Mouse (Mus musculus) liver, adult 2 months (tissue): ENCODE data around the gene Gmfb. TPM values are rescaled to one million over a fixed set of nuclear protein-coding genes. Genes with fewer than 3 reads are reported as not detected.
A peak's percentile ranks its signal among the peaks of the same experiment; 100 is the strongest.

ENCODE experiments used
- DNase-seq: peaks from one replicate; pipeline ENCODE4 v3.0.0-alpha.2; 2011; ENCODE audit warnings: low read depth, low spot score; ENCODE audit errors: extremely low read depth
- H3K27ac ChIP-seq: fragments of 200-500 bp; replicated peaks from 2 replicates; pipeline ENCODE4 v1.5.1; 2012; ENCODE audit warnings: low read depth, mild to moderate bottlenecking, control low read depth, inconsistent platforms, low read length; ENCODE audit not compliant: insufficient read depth
- H3K27me3 ChIP-seq: fragments of 200-500 bp; 2 replicates; pipeline ENCODE4 v1.6.1; 2012; ENCODE audit warnings: mild to moderate bottlenecking, moderate library complexity, low read length, inconsistent platforms; ENCODE audit not compliant: control insufficient read depth, insufficient read depth
- H3K36me3 ChIP-seq: fragments of 200-500 bp; 2 replicates; pipeline ENCODE4 v1.6.1; 2012; ENCODE audit warnings: low read length, inconsistent platforms; ENCODE audit not compliant: control insufficient read depth, insufficient read depth
- H3K4me1 ChIP-seq: fragments of 200-500 bp; 2 replicates; pipeline ENCODE4 v1.6.1; 2011; ENCODE audit warnings: low read length; ENCODE audit not compliant: control insufficient read depth, insufficient read depth
- H3K4me3 ChIP-seq: fragments of 200-500 bp; 2 replicates; pipeline ENCODE4 v1.5.1; 2011; ENCODE audit warnings: low read depth, mild to moderate bottlenecking, control low read depth, low read length, moderate library complexity; ENCODE audit not compliant: insufficient read depth
- H3K79me2 ChIP-seq: fragments of 200-500 bp; 2 replicates; pipeline ENCODE4 v1.6.1; 2012; ENCODE audit warnings: inconsistent platforms, mild to moderate bottlenecking, low read length, moderate library complexity; ENCODE audit not compliant: control insufficient read depth, insufficient read depth
- H3K9ac ChIP-seq: fragments of 200-500 bp; 2 replicates; pipeline ENCODE4 v1.6.1; 2012; ENCODE audit warnings: low read depth, mild to moderate bottlenecking, control low read depth, inconsistent platforms, low read length
- CTCF ChIP-seq: fragments of 200-500 bp; IDR thresholded peaks from 2 replicates; pipeline ENCODE4 v1.5.1; 2011; ENCODE audit warnings: low read depth, low read length, control low read depth
- POLR2A ChIP-seq: fragments of 200-500 bp; IDR thresholded peaks from 2 replicates; pipeline ENCODE4 v1.6.1; 2011; ENCODE audit warnings: low read length, control low read depth; ENCODE audit not compliant: insufficient read depth; ENCODE audit errors: extremely low read depth
- WGBS: fragments of 180-500 bp; shearing (Covaris S2); methylation state at CpG from one replicate; pipeline ENCODE4 v1.1.7; 2018; 5-methylcytosine and 5-hydroxymethylcytosine counted together
- polyA plus RNA-seq: library from polyadenylated mRNA; depleted of rRNA; stranded (reverse); fragments of >200 nt; gene quantifications from 2 replicates; pipeline ENCODE4 v1.2.3, GENCODE M21; 2012
- total RNA-seq: library from RNA; depleted of rRNA; stranded (reverse); fragments of >200 nt; gene quantifications from 2 replicates; pipeline ENCODE4 v1.2.3, GENCODE M21; 2014

Gene Gmfb
- total and polyA plus RNA-seq, 2 experiments = 3.6 to 27.2 TPM

DNA sequence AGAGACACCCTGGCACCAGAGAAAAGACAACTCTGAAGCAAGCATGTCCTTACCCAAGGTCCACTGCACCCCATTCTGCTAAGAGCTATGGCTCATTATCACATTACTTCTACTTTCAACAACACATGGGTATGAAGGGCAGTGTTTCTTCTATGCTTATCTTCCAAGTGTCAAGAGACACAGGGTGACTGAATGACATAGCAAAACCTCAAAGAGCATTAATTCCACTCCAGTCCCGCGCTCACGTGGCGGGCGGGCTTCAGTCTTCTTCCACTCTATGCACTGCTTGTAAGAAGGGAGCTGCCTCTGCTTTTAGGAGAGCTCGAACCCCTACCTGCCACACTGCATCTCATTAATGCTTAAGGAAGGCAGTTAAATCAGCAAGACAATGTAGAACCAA is 6.4 kb downstream of the Gmfb start:
- TF ChIP-seq CTCF = no peak
- TF ChIP-seq POLR2A = no peak
- Histone ChIP-seq H3K4me1 (peaks cover 9% of the 10 kb centered on the region), H3K27me3 (no peaks in the 10 kb centered on the region), H3K36me3 (peaks cover 33% of the 10 kb centered on the region), H3K4me3 (no peak overlapping the region), H3K79me2 (peaks cover 14% of the 10 kb centered on the region; the same call in 1 of the 2 replicates), H3K27ac (no peak overlapping the region), H3K9ac (no peak overlapping the region)
- WGBS = 91% methylated on average over 6 of the region's 6 CpGs
- DNase-seq = no peak

DNA sequence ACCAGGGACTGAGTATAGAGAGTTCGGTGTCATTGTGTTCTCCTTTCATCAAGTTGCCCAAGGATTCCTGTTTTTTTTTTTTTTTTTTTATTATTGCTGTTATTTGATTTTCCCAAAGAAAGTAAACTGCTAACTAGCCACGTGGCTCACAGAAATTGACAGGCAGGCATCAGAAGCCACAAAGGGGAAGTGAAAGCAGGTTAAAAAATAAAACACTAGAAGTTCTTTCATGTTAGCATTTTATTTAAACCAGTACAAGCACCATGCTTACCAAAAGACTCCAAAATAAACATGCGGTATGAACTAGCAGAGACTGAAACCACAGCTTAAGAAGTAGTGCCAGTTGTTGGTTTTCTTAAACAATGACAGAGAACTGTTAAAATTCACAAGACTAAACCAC is 14.1 kb downstream of the Gmfb start:
- Histone ChIP-seq H3K36me3 (peaks cover 27% of the 10 kb centered on the region), H3K4me1 (peaks cover 4% of the 10 kb centered on the region; the same call in 1 of the 2 replicates), H3K4me3 (no peak overlapping the region), H3K9ac (no peak overlapping the region), H3K27me3 (no peaks in the 10 kb centered on the region), H3K79me2 (no peaks in the 10 kb centered on the region), H3K27ac (no peak overlapping the region)
- 54% methylated on average over 3 of the region's 3 CpGs for WGBS
- TF ChIP-seq CTCF = no peak
- no peak for TF ChIP-seq POLR2A
- no peak for DNase-seq

DNA sequence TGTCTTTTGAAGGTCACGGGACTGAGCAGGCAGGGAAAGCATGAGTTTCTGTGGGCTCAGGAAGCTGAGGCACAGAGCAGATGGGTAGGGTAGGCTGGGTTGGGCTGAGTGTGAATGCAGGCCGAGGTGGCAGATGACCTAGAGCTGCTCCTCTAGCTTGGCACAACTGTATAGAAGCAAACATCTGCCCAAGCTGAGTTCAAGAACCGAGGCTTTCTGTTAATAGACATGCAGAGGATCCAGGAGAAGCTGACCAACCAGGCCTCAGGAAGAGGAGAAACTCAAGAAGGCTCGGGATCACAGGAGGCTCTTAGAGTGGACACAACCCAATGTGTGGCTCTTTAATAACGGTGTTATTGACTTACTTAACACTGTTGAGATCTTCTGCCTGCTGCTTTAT is 15.9 kb downstream of the Gmfb start:
- no peaks in the 10 kb centered on the region for H3K27me3 ChIP-seq
- WGBS = 81% methylated on average over 5 of the region's 5 CpGs
- peaks cover 4% of the 10 kb centered on the region; the same call in 1 of the 2 replicates for H3K4me1 ChIP-seq
- TF ChIP-seq CTCF (no peak), POLR2A (no peak)
- H3K36me3 ChIP-seq = peaks cover 19% of the 10 kb centered on the region
- H3K27ac ChIP-seq = no peak overlapping the region
- DNase-seq = no peak
- H3K4me3 ChIP-seq = no peak overlapping the region
- no peak overlapping the region for H3K9ac ChIP-seq
- H3K79me2 ChIP-seq = no peaks in the 10 kb centered on the region

DNA sequence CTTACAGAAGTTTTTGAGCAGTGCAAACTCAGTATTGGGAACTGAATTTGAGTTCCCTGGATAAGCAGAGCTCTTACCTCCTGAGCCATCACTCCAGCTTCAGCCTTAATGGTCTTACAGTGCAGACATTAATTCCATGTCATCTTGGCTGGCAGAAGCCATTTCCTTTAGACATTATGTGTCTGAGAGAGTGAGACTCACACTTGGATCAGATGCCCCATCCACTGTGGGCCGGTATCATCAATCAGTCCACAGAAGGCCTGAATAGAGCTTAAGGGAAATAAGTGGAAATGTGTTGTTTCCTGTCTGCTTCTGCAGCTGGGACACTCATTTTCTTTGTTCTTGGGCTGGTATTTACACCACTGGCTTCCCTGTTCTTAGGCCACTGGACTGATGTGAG is 18.3 kb downstream of the Gmfb start:
- Histone ChIP-seq H3K27me3 (no peaks in the 10 kb centered on the region), H3K36me3 (peaks cover 2% of the 10 kb centered on the region; the same call in 1 of the 2 replicates), H3K79me2 (no peaks in the 10 kb centered on the region), H3K4me1 (peaks cover 4% of the 10 kb centered on the region; the same call in 1 of the 2 replicates), H3K9ac (no peak overlapping the region), H3K27ac (no peak overlapping the region), H3K4me3 (no peak overlapping the region)
- no peak for TF ChIP-seq POLR2A
- TF ChIP-seq CTCF = no peak
- DNase-seq = no peak
- WGBS = 75% methylated on average over 1 of the region's 1 CpGs

DNA sequence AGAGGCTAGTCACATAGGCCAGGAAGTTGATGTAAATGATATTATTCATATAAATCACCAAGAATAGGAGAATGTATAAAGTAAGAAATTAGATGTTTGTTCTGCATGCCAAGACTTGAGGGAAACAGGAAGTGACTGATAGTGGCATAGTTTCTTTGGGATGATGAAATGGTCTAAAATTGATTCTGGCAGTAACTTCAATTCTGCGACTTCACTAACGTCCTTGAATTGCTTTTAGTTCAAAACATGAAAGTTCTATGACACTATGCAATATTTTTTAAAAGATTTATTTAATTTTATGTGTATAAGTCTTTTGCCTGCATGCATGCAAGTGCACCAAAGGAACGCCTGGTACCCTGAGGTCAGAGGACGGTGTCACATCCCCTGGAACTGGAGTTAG is 18.8 kb downstream of the Gmfb start:
- no peak overlapping the region for H3K27ac ChIP-seq
- TF ChIP-seq CTCF (no peak), POLR2A (no peak)
- H3K9ac ChIP-seq = no peak overlapping the region
- H3K36me3 ChIP-seq = peaks cover 2% of the 10 kb centered on the region; the same call in 1 of the 2 replicates
- H3K4me1 ChIP-seq = peaks cover 4% of the 10 kb centered on the region; the same call in 1 of the 2 replicates
- H3K27me3 ChIP-seq = no peaks in the 10 kb centered on the region
- no peak overlapping the region for H3K4me3 ChIP-seq
- peak; percentile 73 for DNase-seq
- no peaks in the 10 kb centered on the region for H3K79me2 ChIP-seq
- 41% methylated on average over 4 of the region's 4 CpGs for WGBS

DNA sequence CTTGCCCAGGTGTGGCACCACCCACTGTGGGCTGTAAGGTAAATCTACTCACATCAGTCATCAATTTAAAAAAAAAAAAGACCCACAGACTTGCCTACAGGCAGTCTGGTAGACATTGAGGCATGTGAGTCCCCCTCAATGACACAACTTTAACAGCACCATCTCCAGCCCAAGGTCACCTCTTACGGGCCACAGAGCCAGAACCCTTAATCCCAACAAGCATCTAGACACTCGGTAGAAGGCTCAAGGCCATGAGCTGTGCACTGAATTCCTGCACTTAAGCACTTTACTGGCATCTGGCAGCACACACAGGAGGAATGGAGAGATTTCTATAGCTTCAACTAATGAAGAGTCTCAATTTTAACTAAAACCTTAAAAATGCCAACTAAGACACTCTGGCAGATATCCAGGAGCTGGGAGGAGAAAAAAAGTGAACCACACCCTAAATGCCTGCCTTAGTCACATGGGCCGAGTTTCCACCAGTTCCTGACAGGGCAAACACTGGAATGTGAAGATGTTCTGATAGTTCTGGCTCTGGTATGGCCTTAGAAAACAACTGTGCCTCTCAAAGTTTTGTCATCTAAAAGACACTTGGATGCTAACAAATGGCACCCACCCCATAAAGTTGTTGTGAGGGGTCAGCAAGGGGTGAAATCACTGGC is 21.2 kb downstream of the Gmfb start:
- Histone ChIP-seq H3K27ac (no peak overlapping the region), H3K27me3 (no peaks in the 10 kb centered on the region), H3K36me3 (no peaks in the 10 kb centered on the region), H3K4me1 (peaks cover 4% of the 10 kb centered on the region; the same call in 1 of the 2 replicates), H3K79me2 (no peaks in the 10 kb centered on the region), H3K4me3 (no peak overlapping the region), H3K9ac (no peak overlapping the region)
- TF ChIP-seq CTCF = no peak
- no peak for TF ChIP-seq POLR2A
- DNase-seq = no peak
- 79% methylated on average over 3 of the region's 3 CpGs for WGBS
